Mouse (Mus musculus) G1E (cell line): ENCODE results near the gene Dnaaf5. TPM values are rescaled to one million over a fixed set of nuclear protein-coding genes. Genes with fewer than 3 reads are reported as not detected.

Experiments used
- ATAC-seq: 2 replicates; pipeline ENCODE4 v1.8.0; 2016; ENCODE audit warnings: mild to moderate bottlenecking; ENCODE audit not compliant: insufficient number of reproducible peaks, poor library complexity, low FRiP score, severe bottlenecking; ENCODE audit errors: extremely low read depth
- DNase-seq: peaks from one replicate; pipeline ENCODE4 v3.0.0; 2012; ENCODE audit warnings: low spot score
- H3K27me3 ChIP-seq: 2 replicates; pipeline ENCODE4 v1.6.1; 2012; ENCODE audit warnings: mild to moderate bottlenecking, low read length, inconsistent platforms; ENCODE audit not compliant: insufficient read depth
- H3K36me3 ChIP-seq: replicated peaks from 2 replicates; pipeline ENCODE3; 2012; ENCODE audit warnings: mild to moderate bottlenecking, inconsistent platforms
- H3K4me1 ChIP-seq: 2 replicates; pipeline ENCODE4 v1.6.1; 2012; ENCODE audit warnings: low read depth, low read length, inconsistent platforms, mixed read lengths; ENCODE audit not compliant: insufficient read depth
- H3K4me3 ChIP-seq: 2 replicates; pipeline ENCODE4 v1.5.1; 2012; ENCODE audit warnings: low read depth, mild to moderate bottlenecking, inconsistent platforms, low read length, moderate library complexity, mixed read lengths
- H3K9me3 ChIP-seq: replicated peaks from 2 replicates; pipeline ENCODE4 v1.6.1; 2012; ENCODE audit warnings: inconsistent platforms
- CTCF ChIP-seq: IDR thresholded peaks from 2 replicates; pipeline ENCODE4 v1.5.1; 2012; ENCODE audit warnings: low read depth, low read length, inconsistent platforms, mixed read lengths
- GATA1 ChIP-seq: IDR thresholded peaks from 2 replicates; pipeline ENCODE4 v1.6.1; 2012; ENCODE audit warnings: borderline replicate concordance, low read length, inconsistent platforms, mixed read lengths
- GATA2 ChIP-seq: IDR thresholded peaks from 2 replicates; pipeline ENCODE4 v1.6.1; 2012; ENCODE audit warnings: low read depth, low read length, inconsistent platforms, borderline replicate concordance
- POLR2AphosphoS5 ChIP-seq: IDR thresholded peaks from 2 replicates; pipeline ENCODE4 v1.6.1; 2012; ENCODE audit warnings: low read depth, low read length, inconsistent platforms; ENCODE audit not compliant: insufficient replicate concordance
- TAL1 ChIP-seq: conservative IDR thresholded peaks from 2 replicates; pipeline ENCODE4 v1.6.1; 2012; ENCODE audit warnings: low read depth, low read length, inconsistent platforms, mixed read lengths
- polyA plus RNA-seq: library from polyadenylated mRNA; stranded (reverse); fragments of >175 nt; gene quantifications from 2 replicates; pipeline ENCODE4 v1.2.3, GENCODE M21; 2012
- total RNA-seq, 2 experiments: library from RNA; stranded (forward) in 1 of 2; stranded (reverse) in 1 of 2; fragments of 200-1000 nt in 1 of 2; fragments of >200 nt in 1 of 2; fragmentation: Nextera tagmentation in 1 of 2; gene quantifications; 2 replicates each; pipeline ENCODE4 v1.2.3; 2014 to 2017

Gene Dnaaf5
- total and polyA plus RNA-seq, 3 experiments, result 9.8 to 72.6 (median 23.8) TPM

DNA sequence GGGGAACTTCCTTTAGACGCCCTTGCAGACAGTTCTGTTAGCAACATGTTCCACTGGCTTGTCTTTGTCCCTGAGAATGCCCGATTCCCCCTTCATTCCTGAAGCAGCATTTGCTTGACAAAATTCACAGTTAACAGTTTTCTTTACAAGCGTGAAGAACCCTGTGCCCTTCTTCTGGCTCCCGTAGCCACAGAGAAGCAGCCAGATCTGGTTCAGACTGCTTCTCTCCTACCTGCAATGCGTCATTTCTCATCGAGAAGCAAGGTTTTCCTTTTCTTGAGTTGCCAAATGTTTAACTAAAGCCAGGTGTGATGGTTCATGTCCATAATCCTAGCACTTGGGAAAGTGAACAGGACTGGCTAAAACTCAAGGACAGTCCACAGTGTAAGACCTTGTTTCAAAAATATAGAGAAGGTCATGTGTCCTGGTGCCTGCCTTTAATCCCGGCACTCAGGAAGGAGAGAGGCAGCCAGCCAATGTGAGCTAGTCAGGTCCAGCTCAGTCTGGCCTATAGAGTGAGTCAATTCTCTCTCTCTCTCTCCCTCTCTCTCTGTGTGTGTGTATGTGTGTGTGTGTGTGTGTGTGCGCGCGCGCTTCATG lies 3.4 kb upstream of the Dnaaf5 start:
- H3K36me3 ChIP-seq, result peaks cover 12% of the 10 kb centered on the region
- no peaks in the 10 kb centered on the region for H3K27me3 ChIP-seq
- H3K4me3 ChIP-seq, result no peak overlapping the region
- DNase-seq, result no peak
- no peak for TF ChIP-seq GATA2
- TF ChIP-seq POLR2AphosphoS5, result no peak
- no peak for TF ChIP-seq GATA1
- TF ChIP-seq TAL1, result no peak
- TF ChIP-seq CTCF, result no peak
- 0 out of 2 replicates have a peak, but pooled peaks cover 2% of the 10 kb centered on the region for H3K9me3 ChIP-seq
- no peak for ATAC-seq
- H3K4me1 ChIP-seq, result peaks cover 23% of the 10 kb centered on the region

GRCm38 (mm10) chr5:139147178-139148078 lies 2.6 kb upstream of the Dnaaf5 start:
- DNase-seq (no peak), ATAC-seq (no peak)
- H3K27me3 ChIP-seq, result no peaks in the 10 kb centered on the region
- peaks cover 21% of the 10 kb centered on the region for H3K36me3 ChIP-seq
- H3K4me3 ChIP-seq, result no peak overlapping the region
- TF ChIP-seq GATA2, result no peak
- TF ChIP-seq CTCF, result no peak
- TF ChIP-seq GATA1, result no peak
- TF ChIP-seq POLR2AphosphoS5, result no peak
- TF ChIP-seq TAL1, result no peak
- H3K4me1 ChIP-seq, result peaks cover 31% of the 10 kb centered on the region
- H3K9me3 ChIP-seq, result 0 out of 2 replicates have a peak, but pooled peaks cover 2% of the 10 kb centered on the region

DNA sequence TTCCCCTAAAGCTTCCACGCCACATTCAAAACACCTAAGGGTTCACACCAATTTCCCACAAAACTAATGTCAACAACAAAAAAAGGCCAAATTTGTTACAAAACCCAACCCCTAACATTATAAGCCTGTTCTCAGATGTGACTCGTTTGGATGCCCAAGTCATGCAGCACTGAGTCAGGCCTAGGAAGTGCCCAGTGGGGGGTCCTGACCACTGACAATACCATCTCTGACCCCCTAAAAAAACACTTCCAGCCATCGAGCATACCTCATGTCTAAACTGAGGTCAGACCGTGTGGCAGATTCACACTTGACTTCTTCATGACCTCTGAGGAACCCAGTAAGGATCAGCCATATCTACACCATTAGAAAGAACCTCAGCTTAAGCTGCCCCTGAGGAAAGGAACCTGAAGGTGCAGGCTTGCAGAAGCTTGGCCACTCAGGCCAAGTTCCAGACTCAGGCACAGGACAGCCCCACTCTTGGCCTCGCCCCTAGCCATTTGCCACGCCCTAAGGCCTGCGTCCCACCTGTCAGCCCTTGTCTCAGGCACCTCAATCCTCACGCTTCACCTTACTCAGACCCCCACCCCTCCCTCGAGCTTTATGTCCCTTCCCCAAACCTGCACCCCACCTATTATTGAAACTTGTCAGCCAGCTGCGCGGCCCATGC lies 884 bp upstream of the Dnaaf5 start:
- peak; percentile 1; the same call in 1 of the 2 replicates for ATAC-seq
- peaks cover 38% of the 10 kb centered on the region for H3K36me3 ChIP-seq
- H3K4me3 ChIP-seq, result peak overlapping the region; percentile 92
- TF ChIP-seq TAL1 (no peak), GATA1 (no peak)
- no peaks in the 10 kb centered on the region for H3K27me3 ChIP-seq
- 0 out of 2 replicates have a peak, but pooled peaks cover 2% of the 10 kb centered on the region for H3K9me3 ChIP-seq
- DNase-seq, result no peak
- peaks cover 35% of the 10 kb centered on the region for H3K4me1 ChIP-seq

DNA sequence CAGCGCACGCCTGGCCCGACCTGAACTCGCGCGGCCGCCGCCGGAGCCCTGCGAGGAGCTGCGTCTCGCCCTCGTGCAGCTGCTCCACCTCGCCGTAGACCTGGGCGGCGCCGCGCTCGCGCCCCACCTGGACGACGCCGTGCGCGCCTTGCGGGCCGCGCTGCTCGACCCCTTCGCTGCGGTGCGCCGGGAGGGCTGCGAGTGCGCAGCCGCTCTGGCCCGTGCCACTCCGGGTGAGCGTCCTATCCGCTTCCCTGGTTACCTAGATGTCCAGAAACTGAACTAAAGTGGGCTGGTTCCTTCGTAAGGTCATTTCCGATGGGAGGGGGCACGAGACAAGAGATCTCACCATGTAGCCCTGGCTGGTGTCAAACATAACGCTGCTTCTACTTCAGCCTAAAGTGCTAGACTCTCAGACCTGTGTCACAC lies 594 bp downstream of the Dnaaf5 start:
- ATAC-seq (no peak), DNase-seq (peak; percentile 41)
- peak overlapping the region; percentile 92 for H3K4me3 ChIP-seq

DNA sequence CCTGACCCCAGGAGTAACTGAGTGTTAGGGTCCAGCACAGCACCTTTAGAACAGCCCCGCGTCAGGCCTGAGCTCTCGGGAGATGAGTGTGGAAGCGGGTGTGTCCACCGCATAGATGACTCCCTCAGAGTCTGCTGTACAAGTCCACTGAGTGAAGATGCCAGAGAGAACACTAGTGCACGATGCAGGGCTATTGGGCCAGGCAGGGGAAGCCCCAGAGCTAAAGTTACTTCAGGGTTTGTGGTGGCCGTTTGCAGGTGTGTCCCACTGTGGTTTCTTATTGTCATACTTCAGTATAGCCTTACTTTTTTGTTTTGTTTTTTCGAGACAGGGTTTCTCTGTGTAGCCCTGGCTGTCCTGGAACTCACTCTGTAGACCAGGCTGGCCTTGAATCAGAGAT lies 10.9 kb downstream of the Dnaaf5 start:
- TF ChIP-seq TAL1, result no peak
- TF ChIP-seq POLR2AphosphoS5, result no peak
- TF ChIP-seq GATA1, result no peak
- TF ChIP-seq GATA2, result no peak
- no peak for TF ChIP-seq CTCF
- no peak overlapping the region for H3K4me3 ChIP-seq
- peaks cover 3% of the 10 kb centered on the region; the same call in 1 of the 2 replicates for H3K4me1 ChIP-seq
- no peak for DNase-seq
- peaks cover 98% of the 10 kb centered on the region for H3K36me3 ChIP-seq
- H3K9me3 ChIP-seq, result no peaks in the 10 kb centered on the region
- no peak for ATAC-seq
- H3K27me3 ChIP-seq, result no peaks in the 10 kb centered on the region; the same call in 1 of the 2 replicates

More for the DNA sequence above, 594 bp downstream of the Dnaaf5 start:
- H3K36me3 ChIP-seq, result peaks cover 53% of the 10 kb centered on the region
- no peak for TF ChIP-seq CTCF
- no peak for TF ChIP-seq GATA2
- TF ChIP-seq TAL1, result no peak
- no peak for TF ChIP-seq POLR2AphosphoS5
- TF ChIP-seq GATA1, result no peak
- H3K9me3 ChIP-seq, result no peaks in the 10 kb centered on the region
- H3K27me3 ChIP-seq, result no peaks in the 10 kb centered on the region
- H3K4me1 ChIP-seq, result peaks cover 35% of the 10 kb centered on the region

DNA sequence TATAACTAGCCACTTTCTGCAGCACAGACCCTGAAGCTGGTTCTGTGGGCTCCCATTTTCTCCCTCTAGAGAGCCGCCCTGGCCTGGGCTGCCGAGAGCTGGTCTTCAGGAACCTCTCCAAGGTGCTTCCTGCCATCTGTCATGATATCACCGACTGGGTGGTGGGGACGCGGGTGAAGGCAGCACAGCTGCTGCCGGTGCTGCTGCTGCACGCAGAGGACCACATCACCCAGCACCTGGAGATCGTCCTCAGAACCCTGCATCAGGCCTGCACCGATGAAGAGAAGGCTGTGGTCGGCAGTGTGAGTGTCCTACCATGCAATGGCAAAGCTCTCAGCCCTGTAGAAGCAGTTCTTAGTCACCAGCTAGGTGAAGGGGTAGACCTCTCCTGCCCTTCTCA lies 11.6 kb downstream of the Dnaaf5 start:
- no peaks in the 10 kb centered on the region for H3K9me3 ChIP-seq
- peaks cover 98% of the 10 kb centered on the region for H3K36me3 ChIP-seq
- ATAC-seq (no peak), DNase-seq (no peak)
- TF ChIP-seq CTCF (no peak), GATA1 (no peak), POLR2AphosphoS5 (no peak), GATA2 (no peak)
- no peaks in the 10 kb centered on the region; the same call in 1 of the 2 replicates for H3K27me3 ChIP-seq
- H3K4me1 ChIP-seq, result peaks cover 3% of the 10 kb centered on the region; the same call in 1 of the 2 replicates
- no peak overlapping the region for H3K4me3 ChIP-seq
